Mouse (Mus musculus): ENCODE data around the gene Insl6.

Gene Insl6

DNA sequence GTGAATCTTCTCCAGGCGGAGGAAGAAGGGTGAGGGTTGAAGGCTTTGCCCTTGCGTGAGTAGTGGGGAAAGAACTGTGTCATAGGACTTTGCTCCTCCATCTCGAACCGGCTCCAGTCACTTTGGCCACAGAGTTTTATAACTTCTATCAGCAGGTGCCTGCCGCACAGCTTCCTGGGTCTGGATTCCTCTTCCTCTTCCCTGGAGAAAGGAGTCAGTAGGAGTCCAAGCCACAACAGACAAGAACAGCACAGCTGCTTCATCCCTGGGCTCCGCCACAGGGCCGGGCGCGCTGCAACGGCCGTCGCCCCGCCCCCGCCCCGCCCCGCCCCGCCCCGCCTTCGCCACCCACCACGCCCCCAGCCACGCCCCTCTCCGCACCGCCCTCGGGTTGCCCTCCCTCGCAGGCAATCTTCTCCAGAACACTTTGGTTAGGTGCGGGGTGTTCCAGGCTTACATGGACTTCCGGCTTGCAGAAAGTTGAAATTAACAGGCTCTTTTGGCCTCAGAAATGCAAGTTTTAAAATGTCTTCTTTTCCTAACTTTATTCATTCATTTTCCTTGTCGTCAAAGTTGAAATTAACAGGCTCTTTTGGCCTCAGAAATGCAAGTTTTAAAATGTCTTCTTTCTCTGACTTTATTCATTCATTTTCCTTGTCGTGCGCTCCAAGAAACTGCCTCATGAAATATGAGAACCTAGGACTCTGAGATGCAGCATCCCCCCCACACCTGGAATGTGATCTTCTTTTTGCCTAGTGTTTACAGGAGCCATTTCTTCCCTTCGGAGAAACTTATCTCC, at the start of gene Insl6:
Gene Insl6, minus strand, starts transcription at position 304 of the 799 bp plus-strand sequence.
- DNase-seq (ENCODE audit: low spot score in 2 of 2): peak; percentile 23 to 30

GRCm38 (mm10) chr19:29374947-29375346, 49.8 kb upstream of the Insl6 start:
- no peak for DNase-seq (ENCODE audit: low spot score in 2 of 2)

DNA sequence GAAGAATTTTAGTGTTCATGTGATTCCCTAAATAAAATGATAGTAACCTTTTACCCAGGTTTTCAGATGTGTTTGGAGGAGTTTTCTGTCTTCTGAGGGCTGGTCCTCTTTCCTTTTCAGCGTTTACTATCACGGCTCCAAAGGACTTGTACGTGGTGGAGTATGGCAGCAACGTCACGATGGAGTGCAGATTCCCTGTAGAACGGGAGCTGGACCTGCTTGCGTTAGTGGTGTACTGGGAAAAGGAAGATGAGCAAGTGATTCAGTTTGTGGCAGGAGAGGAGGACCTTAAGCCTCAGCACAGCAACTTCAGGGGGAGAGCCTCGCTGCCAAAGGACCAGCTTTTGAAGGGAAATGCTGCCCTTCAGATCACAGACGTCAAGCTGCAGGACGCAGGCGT, 48.3 kb upstream of the Insl6 start:
- DNase-seq (ENCODE audit: low spot score in 2 of 2): no peak

- no peak for DNase-seq (ENCODE audit: low spot score in 2 of 2)
Observed at GRCm38 (mm10) chr19:29372621-29373020, 47.5 kb upstream of the Insl6 start.

GRCm38 (mm10) chr19:29372138-29372537, 47.0 kb upstream of the Insl6 start:
- DNase-seq (ENCODE audit: low spot score in 2 of 2): no peak

DNA sequence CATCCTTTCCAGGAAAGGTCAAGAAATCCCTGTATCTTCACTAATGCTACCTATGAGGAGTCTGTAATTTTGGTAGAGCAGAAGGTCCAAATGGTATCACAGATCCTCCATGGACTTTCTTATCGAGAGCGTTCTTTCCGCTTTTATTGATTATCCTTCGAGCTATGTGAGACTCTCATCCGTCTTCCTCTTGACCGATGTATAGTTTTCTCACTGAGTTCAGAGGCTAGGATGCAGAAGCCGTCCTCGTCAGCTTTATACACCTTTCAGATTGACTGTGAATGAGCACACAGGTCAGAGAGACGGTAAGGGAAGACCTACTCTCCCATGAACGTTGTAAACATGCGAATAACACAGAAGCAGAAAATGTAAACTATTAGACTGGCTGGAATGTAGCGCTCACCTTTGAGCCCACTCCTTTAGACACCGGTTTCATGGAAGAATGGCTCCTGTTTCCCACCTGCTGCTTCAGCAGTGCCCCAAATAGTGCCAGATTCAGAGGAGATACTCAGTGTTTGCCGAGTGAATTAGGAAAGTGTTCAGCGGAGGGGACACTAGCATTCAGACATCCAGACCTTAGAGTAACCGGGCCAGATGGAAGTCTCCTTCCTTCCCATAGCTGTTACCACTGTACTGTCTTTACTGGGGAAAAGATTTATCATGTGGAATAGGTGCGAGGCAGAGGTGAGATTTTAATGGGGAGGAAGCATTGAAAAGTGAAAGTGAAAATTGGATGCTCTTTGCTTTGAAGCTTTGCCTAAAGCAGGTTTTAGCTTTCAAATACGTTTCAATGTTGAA, 46.3 kb upstream of the Insl6 start:
- DNase-seq (ENCODE audit: low spot score in 2 of 2): no peak

- no peak for DNase-seq (ENCODE audit: low spot score in 2 of 2)
Observed at GRCm38 (mm10) chr19:29370545-29371283, 45.6 kb upstream of the Insl6 start.

- DNase-seq (ENCODE audit: low spot score in 2 of 2): no peak
Observed at GRCm38 (mm10) chr19:29370112-29370511, 45.0 kb upstream of the Insl6 start.

DNA sequence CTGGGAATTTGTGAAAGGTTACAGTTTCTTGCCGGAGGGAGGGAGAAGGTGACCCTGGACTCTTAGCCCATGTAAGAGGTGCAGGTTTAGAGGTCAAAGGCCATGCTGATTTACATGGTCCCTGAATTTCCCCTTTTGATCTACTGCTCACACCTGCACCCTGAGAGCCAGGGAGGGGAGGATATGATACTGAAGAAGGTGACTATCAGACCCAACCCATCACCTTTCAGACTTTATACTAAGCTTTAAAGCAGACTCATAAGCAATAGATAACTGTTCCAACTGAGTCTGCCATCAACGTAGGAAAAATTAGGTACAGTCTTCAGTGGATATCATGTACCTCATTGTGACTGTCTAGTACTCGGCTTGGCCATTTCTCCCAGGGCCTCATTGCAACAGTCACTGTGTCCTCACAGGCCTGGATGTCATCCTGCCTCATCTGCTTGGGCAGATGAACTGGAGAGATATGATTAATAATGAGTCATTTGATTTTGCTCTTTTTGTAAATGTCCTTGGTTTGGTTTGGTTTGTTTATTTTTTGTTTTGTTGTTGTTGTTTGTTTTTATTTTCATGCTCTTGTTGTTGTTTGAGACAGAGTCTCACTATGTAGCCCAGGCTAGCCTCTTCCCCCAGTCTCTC, 43.6 kb upstream of the Insl6 start:
- DNase-seq (ENCODE audit: low spot score in 2 of 2): no peak

DNA sequence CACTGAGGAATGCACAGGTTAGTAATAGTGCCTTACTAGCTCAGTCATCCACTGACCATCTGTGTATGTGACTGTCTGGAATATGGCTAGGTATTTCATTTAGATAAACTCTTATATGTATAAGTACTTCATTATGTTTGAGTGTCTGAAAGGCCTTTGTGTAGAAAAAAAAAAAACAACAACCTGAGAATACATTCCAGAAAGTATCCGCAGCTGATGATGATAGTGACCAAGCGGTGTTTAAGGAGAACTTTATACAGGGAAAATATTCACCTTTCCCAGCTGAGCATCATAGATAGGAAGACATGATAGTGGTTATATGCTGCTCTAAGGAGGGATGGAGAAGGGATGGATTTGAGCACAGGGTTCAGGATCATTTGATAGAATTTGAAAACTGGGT, 42.9 kb upstream of the Insl6 start:
- DNase-seq (ENCODE audit: low spot score in 2 of 2): no peak

- peak; percentile 85 to 86 for DNase-seq (ENCODE audit: low spot score in 2 of 2)
Observed at GRCm38 (mm10) chr19:29366969-29367622, 41.9 kb upstream of the Insl6 start, which contains the start of the genes Plgrkt and Cd274. Gene Plgrkt (minus strand): TSS chr19:29367390. Gene Cd274 (plus strand): TSS chr19:29367455.

- DNase-seq (ENCODE audit: low spot score in 2 of 2): no peak
Observed at GRCm38 (mm10) chr19:29366226-29366968, 41.2 kb upstream of the Insl6 start.

DNA sequence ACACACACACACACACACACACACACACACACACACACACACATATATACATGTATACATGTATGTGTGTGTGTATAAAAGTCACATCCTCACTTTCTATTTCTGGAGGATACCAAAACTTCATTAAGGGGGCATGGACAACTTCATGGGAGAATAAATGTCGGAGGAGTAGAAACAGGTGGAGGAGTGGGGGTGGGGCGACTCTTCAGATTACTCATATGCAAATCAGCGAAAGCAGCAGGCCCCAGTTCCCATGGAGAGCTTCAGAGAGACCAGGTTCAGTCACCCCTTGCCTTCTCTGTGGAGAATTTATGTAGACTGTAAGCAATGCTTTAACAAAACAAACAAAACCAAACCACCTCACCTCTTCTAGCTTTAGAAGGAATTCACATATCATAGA, 39.9 kb upstream of the Insl6 start:
- no peak for DNase-seq (ENCODE audit: low spot score in 2 of 2)

DNA sequence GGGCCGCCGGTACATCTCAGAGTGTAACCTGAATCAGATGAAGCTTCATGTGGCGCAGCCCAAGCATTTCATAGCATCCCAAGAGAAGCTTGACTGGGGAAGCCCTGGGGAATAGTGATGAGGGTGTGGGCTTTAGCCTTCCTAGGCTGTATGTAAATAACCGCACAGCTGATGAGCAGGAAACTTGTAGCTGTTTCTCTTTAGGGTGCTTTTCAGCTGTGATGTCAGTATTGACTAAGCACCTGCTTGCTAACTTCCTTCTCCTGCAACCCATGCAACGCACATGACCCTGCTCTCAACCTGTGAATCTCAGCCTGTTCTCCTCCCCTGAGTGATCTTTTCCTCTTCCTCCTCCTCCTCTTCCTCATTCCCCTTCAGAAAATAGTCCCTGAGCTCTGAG, 38.9 kb upstream of the Insl6 start:
- DNase-seq (ENCODE audit: low spot score in 2 of 2): no peak

DNA sequence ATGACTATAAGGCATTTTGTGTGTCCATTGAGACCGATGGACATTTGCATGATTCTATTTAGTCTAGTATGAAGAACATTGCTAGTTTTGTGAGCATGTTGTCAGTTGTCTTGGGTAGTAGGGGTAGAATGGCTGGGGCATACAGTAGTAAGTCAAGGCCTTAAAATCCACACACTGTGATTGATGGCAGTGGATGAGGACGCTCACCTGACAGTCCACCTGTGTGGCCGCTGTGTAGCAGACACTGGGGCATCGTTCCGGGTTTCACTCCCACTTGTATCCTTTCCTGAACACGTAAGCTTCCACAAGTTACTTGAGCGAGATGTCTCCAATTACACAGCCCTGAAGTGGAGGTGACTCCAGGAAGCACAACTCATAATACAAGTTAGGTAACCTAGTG, 38.4 kb upstream of the Insl6 start:
- no peak for DNase-seq (ENCODE audit: low spot score in 2 of 2)

- DNase-seq (ENCODE audit: low spot score in 2 of 2): no peak
Observed at GRCm38 (mm10) chr19:29362173-29362930, 37.2 kb upstream of the Insl6 start.

GRCm38 (mm10) chr19:29361468-29362130, 36.4 kb upstream of the Insl6 start:
- DNase-seq (ENCODE audit: low spot score in 2 of 2): peak; percentile 91 to 94

- DNase-seq (ENCODE audit: low spot score in 2 of 2): no peak
Observed at GRCm38 (mm10) chr19:29360251-29360650, 35.1 kb upstream of the Insl6 start.

GRCm38 (mm10) chr19:29356281-29356680, 31.1 kb upstream of the Insl6 start:
- no peak for DNase-seq (ENCODE audit: low spot score in 2 of 2)
